Mouse (Mus musculus) heart, postnatal 25 days (tissue): ENCODE data around the gene Slc29a3. TPM values are rescaled to one million over a fixed set of nuclear protein-coding genes. Genes with fewer than 3 reads are reported as not detected.

Source experiments
- DNase-seq: peaks from one replicate; pipeline ENCODE4 v3.0.0; 2022; ENCODE audit warnings: low spot score
- intact Hi-C: fragments of 180-260 bp; cut with DNase I; formaldehyde crosslinking; loops from one replicate; pipeline ENCODE4 v1.15.1; 2025
- total RNA-seq, 2 experiments: library from RNA; stranded (reverse); gene quantifications; 2 replicates each; pipeline ENCODE4 v1.2.3; 2021

Slc29a3 gene
- total RNA-seq, 2 experiments from 2014 or later = 4.8 to 6.3 TPM

DNA sequence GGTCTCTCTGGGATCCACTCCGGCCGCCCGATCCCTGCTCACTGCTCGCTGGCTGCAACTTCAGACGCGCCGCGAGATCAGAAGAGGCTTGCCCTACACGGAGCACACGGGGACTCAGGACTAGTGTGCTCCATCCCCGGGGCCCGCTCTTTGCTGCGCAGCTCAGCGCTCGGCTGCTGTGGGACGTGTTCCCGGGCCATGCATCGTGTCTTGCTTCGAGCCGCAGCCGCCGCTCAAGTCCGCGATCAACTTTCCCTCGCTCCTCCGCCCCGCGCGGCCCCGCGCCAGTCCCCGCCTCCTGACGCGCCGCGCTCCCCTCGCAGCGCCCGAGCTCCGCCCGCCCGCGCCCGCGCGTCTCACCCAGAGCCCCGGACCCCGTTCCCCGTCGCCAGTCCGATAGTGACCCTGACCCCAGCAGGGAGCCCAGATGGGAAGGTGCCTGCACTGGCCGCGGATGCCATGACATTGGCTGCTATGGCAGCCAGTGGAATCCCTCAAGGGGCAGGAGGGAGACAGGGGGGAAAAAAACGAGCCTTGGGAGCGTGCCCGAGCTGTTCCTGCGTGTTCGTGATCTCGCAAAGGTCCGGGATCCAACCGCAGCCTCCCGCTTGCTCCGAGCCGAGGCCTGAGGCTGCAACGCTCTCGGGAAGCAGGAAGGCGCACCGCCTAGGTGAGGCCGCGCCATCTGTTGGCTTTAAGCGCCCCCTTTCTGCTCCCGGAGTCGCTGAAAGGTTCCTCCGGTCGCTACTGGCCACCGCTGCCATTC lies 65.4 kb downstream of the Slc29a3 start:
- no peak for DNase-seq
- intact Hi-C loops = loop anchor here (1.0 to 10.0 kb wide), 2 partner anchors 62 to 158 kb away; no protein-coding TSS in a partner anchor

DNA sequence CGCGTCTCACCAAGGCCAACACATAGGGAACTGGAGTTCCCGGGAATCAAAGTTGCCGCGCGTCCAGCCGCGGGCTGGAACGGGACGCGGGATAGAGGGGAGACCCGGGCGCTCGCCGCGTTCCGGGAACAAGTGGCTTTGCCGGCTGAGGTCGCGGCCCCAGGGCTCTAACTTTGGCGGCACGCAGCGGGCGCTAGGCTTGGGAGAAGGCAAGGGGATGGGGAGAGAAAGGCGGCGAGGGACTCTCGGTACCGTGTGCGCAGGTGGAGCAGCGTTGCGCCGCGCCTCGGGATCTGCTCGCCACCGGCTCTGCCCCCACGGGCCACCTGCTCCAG lies 66.0 kb downstream of the Slc29a3 start:
- intact Hi-C loops = loop anchor here (10.0 kb wide), 1 partner anchor 62 kb away; no protein-coding TSS in a partner anchor
- no peak for DNase-seq

DNA sequence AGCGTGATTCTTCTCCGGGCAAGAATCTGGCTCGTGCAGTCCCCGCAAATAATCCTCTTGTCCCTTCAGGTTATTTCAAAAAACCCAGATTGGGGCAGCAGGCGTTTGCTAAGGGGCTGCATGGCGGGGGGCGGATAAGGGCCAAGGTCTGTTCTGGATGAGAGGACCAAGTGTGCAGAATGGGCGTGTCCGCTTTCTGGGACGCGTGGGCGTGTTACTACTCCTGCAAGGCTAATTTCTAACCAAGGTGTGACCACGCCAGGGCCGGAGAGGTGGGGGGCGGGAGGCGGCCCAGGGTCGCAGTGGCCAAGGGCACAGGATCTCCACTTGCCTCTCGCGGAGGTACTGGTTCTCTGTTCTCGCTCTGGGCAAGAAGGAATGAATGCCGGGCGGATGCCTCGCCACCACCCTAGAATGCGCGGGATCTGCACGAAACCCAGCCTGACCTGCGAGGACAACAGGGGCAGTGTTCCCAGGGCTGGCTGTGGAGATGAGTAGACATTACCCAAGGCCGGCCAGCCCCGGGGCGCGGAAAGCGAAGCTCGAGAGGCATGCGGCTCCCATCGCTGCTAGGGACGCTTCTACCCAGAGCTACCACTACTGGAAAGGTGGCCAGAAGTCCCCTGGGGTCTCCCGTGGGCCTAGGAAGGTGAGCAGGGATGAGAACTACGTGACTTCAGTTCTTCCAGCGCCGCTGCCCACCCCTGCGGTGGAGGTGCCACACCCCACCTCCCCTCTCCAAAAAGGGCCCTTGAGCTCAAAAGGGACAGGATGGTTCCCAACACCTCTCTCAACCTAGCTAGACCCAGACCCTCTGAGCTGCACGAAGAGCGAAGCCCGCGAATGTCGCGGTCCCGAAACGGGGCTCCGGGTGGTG lies 66.6 kb downstream of the Slc29a3 start:
- intact Hi-C loops = loop anchor here (10.0 kb wide), 1 partner anchor 61 kb away; no protein-coding TSS in a partner anchor
- DNase-seq = no peak

DNA sequence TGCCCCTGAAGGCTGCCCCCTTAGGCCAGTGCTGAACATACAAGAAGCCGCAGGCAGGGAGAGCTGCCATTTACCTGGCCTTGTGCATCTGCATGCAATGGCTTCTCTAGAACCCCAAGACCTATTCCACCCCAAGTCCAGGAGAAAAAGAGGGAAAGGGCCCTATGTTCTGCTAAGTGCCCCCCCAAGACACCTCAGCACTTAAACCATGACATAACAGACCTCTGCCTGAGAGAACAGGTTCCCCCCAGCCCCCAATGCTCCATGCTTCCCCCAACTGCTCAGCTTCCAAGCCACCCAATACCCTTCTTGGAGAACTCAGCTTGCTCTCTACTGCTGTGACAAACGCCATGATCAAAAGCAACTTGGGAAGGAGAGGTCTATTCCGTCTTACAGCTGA lies 73.7 kb downstream of the Slc29a3 start:
- DNase-seq = no peak
- intact Hi-C loops = no loop called here

DNA sequence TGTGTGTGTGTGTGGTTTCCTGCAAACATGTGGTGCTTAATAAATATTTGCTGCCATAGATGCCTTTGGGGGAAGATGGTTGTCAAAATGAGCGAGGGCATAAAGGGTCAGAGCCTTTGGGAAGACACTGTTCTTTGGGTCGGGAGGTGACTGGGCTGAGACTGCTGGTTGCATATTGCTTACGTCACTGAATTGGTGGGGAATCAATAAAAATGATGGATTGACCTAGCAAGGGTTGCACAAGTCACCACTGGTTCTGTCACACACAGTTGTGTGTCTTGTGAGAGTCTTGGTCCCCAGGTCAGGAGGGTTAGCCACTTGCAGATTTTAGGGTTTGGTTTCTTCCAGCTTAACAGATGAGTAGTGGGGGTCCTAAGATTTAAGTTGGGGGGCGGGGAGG lies 75.3 kb downstream of the Slc29a3 start:
- intact Hi-C loops = no loop called here
- DNase-seq = no peak

DNA sequence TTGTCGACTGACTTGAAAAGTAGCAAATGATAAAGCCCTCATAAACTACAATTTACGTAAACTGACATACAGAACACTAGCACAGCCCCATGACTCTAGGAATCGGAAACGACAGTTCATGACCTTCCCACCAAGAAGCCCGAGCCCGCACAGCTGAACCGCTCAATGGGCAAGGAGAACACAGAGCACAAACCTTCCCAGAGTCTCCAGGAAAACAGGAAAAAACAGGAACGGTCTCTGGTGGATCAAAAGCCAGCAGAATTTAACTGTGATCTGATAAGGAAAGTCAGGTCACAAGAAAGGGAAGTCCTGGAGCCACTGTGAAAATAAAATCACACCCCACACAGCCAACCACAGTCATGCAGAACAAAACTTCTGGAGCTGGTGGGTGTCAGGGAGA lies 82.4 kb downstream of the Slc29a3 start:
- no peak for DNase-seq
- intact Hi-C loops = no loop called here

DNA sequence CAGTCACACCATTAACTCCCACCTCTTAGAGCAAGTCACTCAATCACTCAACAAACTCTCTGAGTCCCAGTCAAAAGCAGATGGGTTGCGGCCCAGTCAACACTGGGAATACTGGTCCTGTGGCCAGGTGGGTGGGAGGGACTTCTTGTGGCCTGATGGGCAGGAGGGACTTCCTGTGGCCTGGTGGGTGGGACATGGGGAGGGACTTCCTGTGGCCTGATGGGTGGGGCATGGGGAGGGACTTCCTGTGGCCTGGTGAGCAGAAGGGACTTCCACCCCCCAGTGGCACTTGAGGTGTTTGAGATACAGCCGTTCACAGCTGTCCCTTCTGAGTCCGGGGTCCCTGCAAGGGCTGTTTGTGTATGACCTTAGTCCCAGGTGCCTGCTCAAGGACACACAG lies 84.0 kb downstream of the Slc29a3 start:
- no peak for DNase-seq
- intact Hi-C loops = no loop called here

Other genes with a start within 250 kb of the Slc29a3 start
- 1 to 10 TPM; 5.4 to 5.9 TPM for gene Cdh23, start 56.3 kb downstream of the Slc29a3 start, total RNA-seq
- gene Unc5b, start 78.8 kb upstream of the Slc29a3 start, total RNA-seq = 10 to 100 TPM; 15.2 to 18.4 TPM